Mouse (Mus musculus): Measurements from ENCODE around the gene Clybl. TPM values are rescaled to one million over a fixed set of nuclear protein-coding genes. Genes with fewer than 3 reads are reported as not detected.

Clybl gene
- polyA plus RNA-seq, 1 experiment from 2014 or later, result 35.6 TPM

DNA sequence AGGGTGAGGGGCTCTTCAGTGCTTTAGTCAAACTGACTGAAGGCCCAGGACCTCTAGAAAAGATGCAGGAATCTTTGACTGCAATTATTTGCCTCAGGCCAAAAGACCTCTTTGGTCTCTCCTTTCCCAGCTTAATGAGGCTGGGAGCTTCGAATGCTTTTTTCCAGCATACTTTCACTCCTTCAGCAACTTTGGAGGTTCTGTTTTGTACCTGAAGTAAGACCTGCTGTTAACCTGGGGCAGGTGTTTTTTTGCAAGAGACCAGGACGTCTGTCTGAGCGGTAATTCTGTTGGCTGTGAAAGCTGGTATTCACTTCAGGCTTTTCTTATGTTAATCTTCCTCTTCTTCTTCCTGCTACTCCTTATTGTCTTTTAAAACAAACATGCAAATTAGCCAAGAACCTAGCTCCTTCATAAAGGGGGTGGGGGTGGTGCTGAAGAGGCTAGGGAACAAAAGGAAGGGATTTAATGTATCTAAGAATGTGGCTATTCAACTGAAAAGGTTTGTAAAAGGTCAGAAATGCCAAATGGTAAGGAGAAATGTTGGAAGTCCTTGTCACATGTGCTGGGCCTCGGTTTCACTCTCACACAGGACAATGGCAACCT is 234.8 kb downstream of the Clybl start:
- H3K4me2 ChIP-seq (replicated peaks; ENCODE audit: low read depth, low read length), result no peak overlapping the region
- 0 out of 2 replicates have a peak, but pooled peaks cover 8% of the 10 kb centered on the region for H3K27me3 ChIP-seq (ENCODE audit: insufficient read depth, low read length)
- no peak for ATAC-seq (ENCODE audit: low FRiP score, low TSS enrichment)
- H3K4me3 ChIP-seq (ENCODE audit: low read length), result no peak overlapping the region
- H3K9ac ChIP-seq (replicated peaks; ENCODE audit: low read length), result no peak overlapping the region
- H3K4me1 ChIP-seq (ENCODE audit: insufficient read depth, low read length), result no peaks in the 10 kb centered on the region
- H3K36me3 ChIP-seq (ENCODE audit: insufficient read depth, low read length), result no peaks in the 10 kb centered on the region
- 41% methylated on average over 4 of the region's 4 CpGs for WGBS
- H3K27ac ChIP-seq (ENCODE audit: low read length), result no peak overlapping the region
- no peaks in the 10 kb centered on the region for H3K9me3 ChIP-seq (ENCODE audit: low read length)

DNA sequence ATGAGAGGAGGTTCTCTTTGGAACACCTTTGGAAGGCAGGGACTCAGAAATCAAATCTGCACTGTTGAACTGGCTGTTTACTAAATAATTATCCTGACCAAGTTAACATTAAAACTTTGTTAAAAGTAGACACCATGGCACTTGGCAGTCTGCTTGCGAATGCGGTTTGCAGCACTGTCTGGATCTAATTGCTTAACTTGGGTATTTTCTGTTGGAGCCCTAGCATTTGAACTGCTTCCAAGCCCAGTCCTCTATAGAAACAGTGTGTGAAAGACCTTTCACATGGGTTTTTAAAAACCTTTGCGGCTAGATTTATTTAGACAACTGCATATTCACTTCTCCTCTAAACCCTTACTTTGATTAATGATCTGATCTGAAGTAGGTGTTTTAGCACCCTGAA is 242.9 kb downstream of the Clybl start:
- Histone ChIP-seq H3K36me3 (ENCODE audit: insufficient read depth, low read length) (no peaks in the 10 kb centered on the region), H3K27ac (ENCODE audit: low read length) (no peak overlapping the region), H3K9me3 (ENCODE audit: low read length) (no peaks in the 10 kb centered on the region), H3K4me2 (replicated peaks; ENCODE audit: low read depth, low read length) (no peak overlapping the region), H3K9ac (replicated peaks; ENCODE audit: low read length) (no peak overlapping the region), H3K4me1 (ENCODE audit: insufficient read depth, low read length) (peaks cover 3% of the 10 kb centered on the region; the same call in 1 of the 2 replicates), H3K27me3 (ENCODE audit: insufficient read depth, low read length) (no peaks in the 10 kb centered on the region), H3K4me3 (ENCODE audit: low read length) (no peak overlapping the region)
- 79% methylated on average over 3 of the region's 3 CpGs for WGBS
- ATAC-seq (ENCODE audit: low FRiP score, low TSS enrichment), result no peak

DNA sequence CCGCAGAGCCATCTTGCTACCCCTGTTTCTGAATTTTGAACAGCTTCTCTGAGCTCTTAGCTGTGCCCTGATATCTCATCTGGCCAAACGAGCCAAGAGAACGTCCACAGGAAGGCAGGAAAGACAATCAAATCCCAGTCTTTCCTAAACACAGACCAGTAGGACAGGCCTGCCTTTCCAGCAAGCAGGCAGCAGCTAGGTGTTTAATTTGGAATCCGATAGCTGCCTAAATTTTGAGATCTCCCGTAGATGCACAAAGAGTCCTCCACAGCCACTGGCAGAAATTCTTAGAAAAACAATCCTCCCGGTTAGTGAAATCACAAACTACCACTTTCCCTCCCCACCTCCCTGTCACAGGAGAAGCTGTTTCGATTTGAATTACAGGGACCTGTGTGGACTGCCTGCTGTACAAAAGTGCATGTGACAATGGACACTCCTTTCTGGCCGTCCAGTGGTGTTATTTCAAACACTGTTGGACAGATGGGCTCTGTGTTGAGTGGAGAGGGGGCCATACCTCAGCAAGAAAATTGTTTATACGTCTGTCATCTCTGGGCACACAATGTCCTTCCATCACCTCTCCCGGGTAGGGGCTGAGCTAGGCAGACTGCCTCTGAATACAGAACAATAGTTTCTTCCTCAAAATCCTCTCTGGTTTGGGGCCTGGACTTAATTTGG is 245.2 kb downstream of the Clybl start:
- no peaks in the 10 kb centered on the region for H3K36me3 ChIP-seq (ENCODE audit: insufficient read depth, low read length)
- no peak overlapping the region for H3K4me3 ChIP-seq (ENCODE audit: low read length)
- H3K9ac ChIP-seq (replicated peaks; ENCODE audit: low read length), result no peak overlapping the region
- H3K27me3 ChIP-seq (ENCODE audit: insufficient read depth, low read length), result no peaks in the 10 kb centered on the region
- no peak overlapping the region for H3K4me2 ChIP-seq (replicated peaks; ENCODE audit: low read depth, low read length)
- H3K27ac ChIP-seq (ENCODE audit: low read length), result no peak overlapping the region
- peak; percentile 77; the same call in 1 of the 2 replicates for ATAC-seq (ENCODE audit: low FRiP score, low TSS enrichment)
- 23% methylated on average over 10 of the region's 10 CpGs for WGBS
- no peaks in the 10 kb centered on the region for H3K9me3 ChIP-seq (ENCODE audit: low read length)
- peaks cover 3% of the 10 kb centered on the region; the same call in 1 of the 2 replicates for H3K4me1 ChIP-seq (ENCODE audit: insufficient read depth, low read length)

DNA sequence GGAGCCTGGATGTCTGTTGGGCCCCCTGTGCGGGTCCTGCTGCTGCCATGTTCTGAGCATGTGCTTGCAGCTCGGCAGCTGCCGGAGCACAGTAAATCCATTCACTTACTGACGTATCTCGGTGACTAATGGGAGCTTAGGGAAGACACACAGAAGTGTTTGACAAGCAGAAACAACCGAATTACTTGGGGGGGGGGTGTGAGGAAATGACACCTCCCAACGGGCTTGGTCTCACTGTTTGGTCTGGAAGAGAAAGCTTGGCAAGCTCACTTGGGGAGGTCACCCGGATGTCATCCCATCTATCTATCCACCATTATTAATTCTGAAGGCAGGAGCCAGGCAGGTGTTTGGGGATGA is 245.7 kb downstream of the Clybl start:
- whole genome bisulfite sequencing, result 29% methylated on average over 8 of the region's 8 CpGs
- ATAC-seq (ENCODE audit: low FRiP score, low TSS enrichment), result peak; percentile 43; the same call in 1 of the 2 replicates
- Histone ChIP-seq H3K4me1 (ENCODE audit: insufficient read depth, low read length) (peaks cover 3% of the 10 kb centered on the region; the same call in 1 of the 2 replicates), H3K4me3 (ENCODE audit: low read length) (no peak overlapping the region), H3K27ac (ENCODE audit: low read length) (no peak overlapping the region), H3K9me3 (ENCODE audit: low read length) (no peaks in the 10 kb centered on the region), H3K27me3 (ENCODE audit: insufficient read depth, low read length) (no peaks in the 10 kb centered on the region), H3K36me3 (ENCODE audit: insufficient read depth, low read length) (no peaks in the 10 kb centered on the region), H3K9ac (replicated peaks; ENCODE audit: low read length) (no peak overlapping the region), H3K4me2 (replicated peaks; ENCODE audit: low read depth, low read length) (no peak overlapping the region)

DNA sequence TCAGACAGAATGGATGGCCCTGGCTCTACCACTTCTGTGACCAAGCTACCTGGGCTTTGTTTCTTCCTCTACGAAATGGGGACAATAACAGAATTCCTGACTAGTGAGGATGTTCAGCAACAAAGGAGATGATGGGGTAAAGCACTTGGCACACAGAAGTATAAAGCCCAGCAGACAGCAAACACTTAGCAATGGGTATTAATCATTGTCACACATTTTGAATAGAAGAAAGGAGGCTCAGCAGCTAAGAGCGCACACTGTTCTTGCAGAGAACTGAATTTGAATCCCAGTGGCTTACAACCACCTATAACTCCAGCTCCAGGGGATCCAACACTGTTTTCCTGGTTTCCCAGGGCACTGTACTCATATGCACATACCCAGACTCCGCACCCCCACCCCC is 246.2 kb downstream of the Clybl start:
- Histone ChIP-seq H3K36me3 (ENCODE audit: insufficient read depth, low read length) (no peaks in the 10 kb centered on the region), H3K4me2 (replicated peaks; ENCODE audit: low read depth, low read length) (no peak overlapping the region), H3K4me3 (ENCODE audit: low read length) (no peak overlapping the region), H3K27ac (ENCODE audit: low read length) (no peak overlapping the region), H3K27me3 (ENCODE audit: insufficient read depth, low read length) (no peaks in the 10 kb centered on the region), H3K9me3 (ENCODE audit: low read length) (no peaks in the 10 kb centered on the region), H3K9ac (replicated peaks; ENCODE audit: low read length) (no peak overlapping the region), H3K4me1 (ENCODE audit: insufficient read depth, low read length) (peaks cover 3% of the 10 kb centered on the region; the same call in 1 of the 2 replicates)
- WGBS, result 85% methylated on average over 3 of the region's 3 CpGs
- ATAC-seq (ENCODE audit: low FRiP score, low TSS enrichment), result no peak

DNA sequence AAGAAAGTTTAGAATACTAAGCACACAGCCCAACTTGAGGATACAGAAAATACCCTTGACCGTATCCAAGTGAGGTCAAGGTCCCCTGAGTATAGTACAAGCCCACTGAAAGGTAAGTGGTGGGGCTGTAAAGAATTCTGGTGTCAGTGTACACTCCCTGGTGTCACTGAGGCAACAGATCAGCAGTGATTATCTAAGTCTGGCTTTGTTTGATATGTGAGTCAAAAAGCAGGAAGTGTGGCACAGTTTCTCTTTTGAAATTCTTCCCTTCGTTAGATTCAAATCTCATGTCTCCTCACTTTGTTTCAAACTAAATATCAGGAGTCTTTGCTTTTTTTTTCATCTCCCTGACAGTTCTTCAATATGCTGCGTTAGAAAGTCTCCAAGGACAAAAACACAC is 251.1 kb downstream of the Clybl start:
- no peaks in the 10 kb centered on the region for H3K9me3 ChIP-seq (ENCODE audit: low read length)

DNA sequence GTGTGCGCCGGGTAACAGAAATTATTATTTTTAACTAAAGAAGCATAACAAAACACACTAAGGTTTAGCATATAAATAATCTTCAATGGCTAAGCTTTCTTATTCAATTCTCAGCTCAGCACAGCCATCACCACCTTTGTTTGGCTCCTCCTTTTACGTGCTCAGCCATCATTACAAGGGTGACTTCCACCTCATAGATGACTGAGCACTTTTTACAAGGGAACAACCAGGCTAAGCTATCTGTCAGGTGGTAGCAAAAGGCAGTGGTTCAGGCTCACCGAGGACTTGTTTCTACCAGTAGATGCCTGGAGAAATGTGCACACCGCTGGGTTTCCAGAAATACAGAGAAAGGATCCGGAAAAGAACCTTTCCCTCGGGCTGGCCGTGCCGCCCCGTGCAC is 252.5 kb downstream of the Clybl start:
- H3K27ac ChIP-seq (ENCODE audit: low read length), result no peak overlapping the region
- H3K4me1 ChIP-seq (ENCODE audit: insufficient read depth, low read length), result no peaks in the 10 kb centered on the region
- no peak overlapping the region for H3K4me3 ChIP-seq (ENCODE audit: low read length)
- H3K27me3 ChIP-seq (ENCODE audit: insufficient read depth, low read length), result no peaks in the 10 kb centered on the region
- no peak for ATAC-seq (ENCODE audit: low FRiP score, low TSS enrichment)
- no peaks in the 10 kb centered on the region for H3K9me3 ChIP-seq (ENCODE audit: low read length)
- no peak overlapping the region for H3K4me2 ChIP-seq (replicated peaks; ENCODE audit: low read depth, low read length)
- H3K9ac ChIP-seq (replicated peaks; ENCODE audit: low read length), result no peak overlapping the region
- WGBS, result 77% methylated on average over 10 of the region's 10 CpGs
- no peaks in the 10 kb centered on the region for H3K36me3 ChIP-seq (ENCODE audit: insufficient read depth, low read length)

More for the DNA sequence above, 251.1 kb downstream of the Clybl start:
- Histone ChIP-seq H3K27ac (ENCODE audit: low read length) (no peak overlapping the region), H3K4me3 (ENCODE audit: low read length) (no peak overlapping the region), H3K4me1 (ENCODE audit: insufficient read depth, low read length) (no peaks in the 10 kb centered on the region), H3K27me3 (ENCODE audit: insufficient read depth, low read length) (no peaks in the 10 kb centered on the region), H3K9ac (replicated peaks; ENCODE audit: low read length) (no peak overlapping the region), H3K4me2 (replicated peaks; ENCODE audit: low read depth, low read length) (no peak overlapping the region), H3K36me3 (ENCODE audit: insufficient read depth, low read length) (no peaks in the 10 kb centered on the region)
- WGBS, result 62% methylated on average over 3 of the region's 3 CpGs
- ATAC-seq (ENCODE audit: low FRiP score, low TSS enrichment), result no peak

DNA sequence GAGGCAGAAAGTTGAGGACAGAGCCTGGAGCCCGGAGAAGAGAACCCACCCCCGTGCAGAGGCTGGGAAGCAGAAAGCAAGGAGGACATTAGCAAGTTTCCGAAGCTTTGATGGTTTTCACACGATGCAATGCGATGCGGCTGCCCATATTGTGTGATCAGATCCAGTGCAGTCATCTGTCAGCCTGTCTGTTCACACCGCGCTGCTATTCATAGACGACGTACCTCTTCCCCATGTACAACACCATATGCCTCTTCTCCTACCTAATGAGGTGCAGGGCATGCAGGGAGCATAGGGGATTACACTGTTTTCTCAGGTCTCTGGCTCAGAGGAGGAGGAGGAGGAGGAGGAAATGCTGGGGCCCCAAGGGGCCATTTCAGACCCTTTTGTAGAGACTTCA is 255.3 kb downstream of the Clybl start:
- Histone ChIP-seq H3K27ac (ENCODE audit: low read length) (no peak overlapping the region), H3K36me3 (ENCODE audit: insufficient read depth, low read length) (no peaks in the 10 kb centered on the region), H3K4me2 (replicated peaks; ENCODE audit: low read depth, low read length) (no peak overlapping the region), H3K4me3 (ENCODE audit: low read length) (no peak overlapping the region), H3K4me1 (ENCODE audit: insufficient read depth, low read length) (no peaks in the 10 kb centered on the region), H3K27me3 (ENCODE audit: insufficient read depth, low read length) (no peaks in the 10 kb centered on the region), H3K9ac (replicated peaks; ENCODE audit: low read length) (no peak overlapping the region), H3K9me3 (ENCODE audit: low read length) (no peaks in the 10 kb centered on the region)
- 58% methylated on average over 10 of the region's 10 CpGs for WGBS
- no peak for ATAC-seq (ENCODE audit: low FRiP score, low TSS enrichment)

DNA sequence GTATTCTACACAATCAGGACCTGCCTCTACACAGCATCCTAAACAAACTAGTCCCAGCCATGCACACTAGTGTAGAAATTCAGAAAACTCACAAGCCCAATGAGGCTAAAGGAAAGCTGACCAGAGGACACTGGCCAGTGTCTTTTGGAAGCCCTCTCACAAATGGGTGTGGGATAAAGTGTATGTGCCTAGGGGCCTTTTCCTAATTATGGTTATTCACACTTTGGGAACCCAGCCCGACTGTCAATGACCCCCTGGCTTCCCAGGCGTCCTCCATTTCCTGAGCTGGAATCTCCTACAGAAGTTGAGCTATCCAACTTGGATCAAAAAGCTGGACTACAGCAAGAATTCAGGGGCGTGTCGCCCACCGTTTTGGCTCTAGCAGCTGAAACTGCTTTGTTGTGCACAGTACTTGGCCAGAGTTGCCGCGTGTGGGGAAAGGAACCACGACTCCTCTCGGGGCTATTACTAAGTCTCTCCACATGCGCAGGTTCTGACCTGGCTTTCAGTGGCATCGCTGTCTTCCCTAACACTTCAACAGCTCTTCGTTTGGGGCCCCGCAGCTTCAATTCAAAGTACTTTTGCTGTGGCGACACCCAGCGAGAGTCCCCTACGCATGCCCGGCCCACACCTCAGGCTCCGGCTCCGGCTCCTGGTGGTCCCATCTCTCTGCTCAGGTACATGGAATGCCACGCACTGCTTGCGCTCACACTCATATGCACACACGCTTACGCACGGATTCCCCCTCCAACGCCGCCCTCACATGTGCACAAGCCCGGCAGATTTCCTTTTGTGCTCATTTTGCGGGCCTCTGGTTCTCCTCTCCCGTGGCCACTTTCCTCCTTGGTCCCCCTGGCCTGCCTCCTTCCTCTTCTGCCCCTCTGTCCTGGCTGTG is 268.3 kb downstream of the Clybl start:
- Histone ChIP-seq H3K27me3 (ENCODE audit: insufficient read depth, low read length) (peaks cover 75% of the 10 kb centered on the region), H3K4me1 (ENCODE audit: insufficient read depth, low read length) (peaks cover 24% of the 10 kb centered on the region), H3K9ac (replicated peaks; ENCODE audit: low read length) (no peak overlapping the region), H3K9me3 (ENCODE audit: low read length) (no peaks in the 10 kb centered on the region), H3K4me2 (replicated peaks; ENCODE audit: low read depth, low read length) (peak overlapping the region; percentile 59), H3K4me3 (ENCODE audit: low read length) (peak overlapping the region; percentile 45), H3K27ac (ENCODE audit: low read length) (no peak overlapping the region), H3K36me3 (ENCODE audit: insufficient read depth, low read length) (no peaks in the 10 kb centered on the region)
- WGBS, result 4% methylated on average over 29 of the region's 29 CpGs
- no peak for ATAC-seq (ENCODE audit: low FRiP score, low TSS enrichment)
